Mouse (Mus musculus) cerebellum, adult 18-20 months (tissue): ENCODE measurements around the gene Syt17.
A peak's percentile ranks its signal among the peaks of the same experiment; 100 is the strongest.

Experiments used
- DNase-seq, 2 experiments: peaks; one replicate each; pipeline ENCODE4 v3.0.0; 2021

Syt17 gene

GRCm38 (mm10) chr7:118462818-118463762 lies 15.1 kb upstream of the Syt17 start:
- no peak for DNase-seq

GRCm38 (mm10) chr7:118461400-118462136 lies 13.5 kb upstream of the Syt17 start:
- no peak for DNase-seq

DNA sequence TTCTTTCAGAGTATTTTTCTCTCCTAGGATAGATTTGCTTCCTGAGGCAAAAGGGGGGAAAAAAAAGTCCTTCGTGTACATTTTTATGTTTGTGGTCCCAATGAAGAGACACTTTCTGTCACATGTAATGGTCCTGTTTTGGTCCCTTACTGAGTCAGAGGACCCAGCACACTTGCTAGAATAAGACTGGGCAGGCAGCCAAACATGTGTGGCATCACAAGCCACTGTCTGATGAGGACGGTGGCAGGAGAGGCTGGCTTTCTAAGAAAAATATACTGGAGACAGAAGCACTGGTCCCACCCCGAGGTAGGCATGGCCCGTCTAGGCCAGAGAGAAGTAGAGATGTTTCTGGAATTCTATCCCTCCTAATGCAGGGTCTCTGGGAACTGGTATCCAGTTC lies 5.7 kb upstream of the Syt17 start:
- DNase-seq: no peak

DNA sequence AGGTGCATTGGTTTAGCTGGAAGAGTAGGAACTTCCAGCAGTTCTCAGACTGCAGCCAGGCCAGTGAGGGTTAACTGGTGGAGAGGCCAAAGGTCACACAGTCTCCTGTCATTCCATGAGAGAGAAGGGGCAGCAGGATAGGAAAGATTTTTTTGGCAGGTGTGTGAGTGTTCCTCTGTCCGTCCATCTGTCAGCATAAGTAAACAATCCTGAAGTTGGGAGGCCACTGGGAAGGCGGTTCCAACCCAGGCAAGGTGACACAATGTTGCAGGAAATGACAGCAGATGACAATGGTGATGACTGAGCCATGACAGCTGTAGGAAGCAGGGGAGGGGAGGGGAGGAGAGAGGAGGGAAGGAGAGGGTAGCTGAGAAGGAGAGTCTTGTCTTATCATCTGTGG lies 4.9 kb upstream of the Syt17 start:
- no peak for DNase-seq

- peak; percentile 5 to 12 for DNase-seq
Measured at GRCm38 (mm10) chr7:118447291-118448133, 510 bp downstream of the Syt17 start.

DNA sequence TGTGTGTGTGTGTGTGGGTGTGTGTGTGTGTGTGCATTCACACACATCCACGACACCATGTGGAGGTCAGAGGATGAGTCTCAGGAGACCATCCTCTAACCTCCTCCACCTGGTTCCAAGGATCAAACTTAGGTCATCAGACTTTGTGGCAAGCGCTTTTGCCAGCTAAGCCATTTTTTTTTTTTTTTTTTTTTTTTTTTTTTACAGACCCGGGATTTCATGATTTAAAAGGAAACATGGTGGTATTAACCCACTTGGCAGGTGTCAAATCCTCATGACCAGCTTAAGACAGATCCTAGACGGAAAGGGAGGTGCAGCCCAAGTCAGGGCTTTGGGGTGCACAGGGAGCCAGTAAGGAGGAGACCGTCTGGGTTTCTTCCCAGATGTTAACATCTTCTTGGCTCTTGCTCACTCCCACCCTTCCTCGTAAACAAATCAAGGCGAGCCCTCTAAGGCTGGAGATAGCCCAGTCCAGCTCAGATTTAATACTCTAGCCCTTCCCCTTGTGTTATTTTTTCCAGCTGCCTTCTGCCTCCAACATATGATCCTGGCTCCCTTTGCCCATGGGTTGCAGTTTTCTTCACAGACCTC lies 4.0 kb downstream of the Syt17 start:
- no peak for DNase-seq

GRCm38 (mm10) chr7:118443371-118443770 lies 4.7 kb downstream of the Syt17 start:
- DNase-seq: no peak

DNA sequence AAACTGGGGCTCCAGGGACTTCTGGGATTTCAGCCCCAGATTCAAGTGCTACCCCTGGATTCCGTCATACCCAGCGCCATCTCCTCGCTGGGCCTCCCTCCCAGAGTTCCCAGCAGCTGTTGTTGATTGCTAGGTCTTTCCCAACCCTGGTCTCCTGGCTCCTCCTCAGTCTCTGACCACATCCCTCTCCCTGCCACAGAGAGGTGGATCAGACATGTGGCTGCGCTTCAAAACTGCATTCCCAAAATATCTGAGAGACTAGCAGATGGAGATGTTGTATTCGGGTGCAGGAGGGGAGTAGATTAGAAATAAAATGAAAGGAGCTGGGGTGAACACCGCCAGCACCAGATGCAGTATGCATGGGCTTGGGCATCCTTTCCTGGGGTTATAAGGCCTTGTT lies 6.5 kb downstream of the Syt17 start:
- DNase-seq: no peak

GRCm38 (mm10) chr7:118437101-118437802 lies 10.8 kb downstream of the Syt17 start:
- DNase-seq: peak in 1 of 2 experiments; percentile 18

GRCm38 (mm10) chr7:118428937-118429336 lies 19.1 kb downstream of the Syt17 start:
- no peak for DNase-seq

GRCm38 (mm10) chr7:118419491-118420180 lies 28.4 kb downstream of the Syt17 start:
- DNase-seq: no peak

- no peak for DNase-seq
Measured at GRCm38 (mm10) chr7:118414183-118414582, 33.8 kb downstream of the Syt17 start.

GRCm38 (mm10) chr7:118411877-118412276 lies 36.1 kb downstream of the Syt17 start:
- no peak for DNase-seq

DNA sequence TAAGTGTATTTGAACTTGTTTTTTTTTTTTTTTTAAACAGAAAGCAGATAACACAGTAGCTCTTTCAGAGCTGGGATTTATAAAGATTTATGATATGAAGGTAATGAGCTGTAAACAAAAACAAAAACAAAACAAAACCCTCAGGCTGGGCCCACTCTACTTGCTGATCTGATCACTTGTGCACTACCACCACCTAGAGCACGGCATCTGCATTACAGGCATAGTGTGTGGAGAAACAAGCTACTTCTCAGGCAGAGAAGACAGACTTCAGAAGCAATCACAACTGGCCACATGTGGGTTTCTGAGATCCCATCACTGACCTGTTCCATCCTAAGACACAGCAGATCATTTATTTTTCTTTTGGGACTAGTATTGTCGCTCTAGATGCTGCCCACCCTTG lies 38.6 kb downstream of the Syt17 start:
- DNase-seq: no peak

DNA sequence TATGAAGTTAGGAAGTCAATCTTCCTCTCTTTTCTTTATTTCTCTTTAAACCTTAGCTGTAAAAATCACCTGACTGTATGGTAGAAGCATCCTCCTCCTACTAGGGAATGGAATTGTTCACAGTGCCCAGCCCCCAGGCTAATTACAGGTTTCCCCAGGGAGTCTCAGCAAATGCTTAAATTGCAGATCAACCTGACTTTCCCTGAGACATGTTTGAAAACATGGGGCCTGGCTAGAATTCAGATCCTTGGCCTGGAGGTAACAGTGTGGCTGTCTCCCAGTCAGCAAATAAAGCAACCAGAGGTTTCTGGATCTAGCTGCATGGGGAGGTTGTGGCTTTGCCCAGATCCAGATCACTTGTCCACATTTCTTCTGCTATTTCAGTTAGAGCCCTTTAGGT lies 42.8 kb downstream of the Syt17 start:
- DNase-seq: no peak

DNA sequence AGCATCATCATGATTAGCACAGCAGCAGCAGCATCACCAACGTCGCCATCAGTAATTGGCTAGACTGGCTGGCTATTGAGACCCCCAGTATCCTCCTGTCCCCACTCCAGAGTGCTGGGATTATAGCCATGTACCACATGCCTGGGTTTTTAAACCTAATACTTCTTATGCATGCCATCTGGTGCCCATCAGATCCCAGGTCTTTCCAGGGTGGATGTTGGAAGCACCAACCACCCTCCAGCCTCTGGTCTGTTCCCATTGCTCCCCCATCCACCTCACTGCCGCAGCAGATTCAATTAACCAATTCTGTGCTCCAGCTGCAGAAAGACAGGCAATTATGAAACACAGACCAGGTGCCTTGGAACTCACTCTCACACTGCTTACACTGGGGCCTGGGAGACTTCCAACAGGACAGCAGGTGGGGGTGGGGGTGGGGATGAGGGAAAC lies 45.4 kb downstream of the Syt17 start:
- DNase-seq: peak; percentile 3 to 8

GRCm38 (mm10) chr7:118401949-118402348 lies 46.1 kb downstream of the Syt17 start:
- peak in 1 of 2 experiments; percentile 2 for DNase-seq

DNA sequence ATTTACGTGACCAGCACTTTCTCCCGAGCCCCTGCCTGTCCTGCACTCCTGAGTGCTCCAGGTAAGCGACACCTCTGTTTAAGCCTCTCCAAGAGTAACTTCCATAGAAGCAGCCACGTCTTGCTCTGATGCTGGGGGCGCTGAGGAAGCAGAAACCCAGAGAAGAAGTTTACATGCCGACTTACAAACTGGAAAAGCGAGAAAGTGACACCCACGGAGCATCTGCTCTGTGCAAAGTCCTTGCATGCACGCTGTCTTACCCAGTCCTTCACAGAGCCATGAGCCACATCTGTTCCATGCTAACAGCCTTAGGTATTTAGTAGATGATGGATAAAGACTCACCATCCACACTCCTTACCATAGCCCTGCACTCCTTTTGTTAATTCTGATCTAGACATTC lies 48.3 kb downstream of the Syt17 start:
- no peak for DNase-seq

- no peak for DNase-seq
Measured at GRCm38 (mm10) chr7:118390705-118391104, 57.3 kb downstream of the Syt17 start.

DNA sequence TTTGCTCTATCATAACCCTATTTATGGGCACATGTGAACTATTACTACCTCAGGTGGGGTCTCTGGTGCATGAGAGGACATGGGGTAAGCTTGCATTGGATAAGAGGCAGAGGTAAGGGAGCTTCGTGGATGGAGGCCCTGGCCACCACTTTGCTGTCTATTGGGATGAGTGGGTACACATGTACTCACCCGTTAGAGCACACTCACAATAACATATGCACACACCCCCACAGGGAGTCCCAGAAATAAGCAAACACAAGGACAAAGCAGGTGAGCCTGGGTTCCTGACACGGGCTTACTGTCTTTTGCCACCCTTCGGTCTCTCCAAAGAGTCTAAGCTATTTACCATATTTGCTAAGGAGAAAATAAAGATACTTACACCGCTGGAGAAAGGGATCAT lies 67.0 kb downstream of the Syt17 start:
- DNase-seq: no peak

GRCm38 (mm10) chr7:118380056-118380455 lies 68.0 kb downstream of the Syt17 start:
- DNase-seq: no peak
